Mouse (Mus musculus) cortical plate, adult 2 months (tissue): ENCODE measurements around the gene Smc3.

Source experiments
- CTCF ChIP-seq: fragments of 200-500 bp; IDR thresholded peaks from 2 replicates; pipeline ENCODE4 v1.5.1; 2011; ENCODE audit warnings: mild to moderate bottlenecking, control low read depth, low read length; ENCODE audit not compliant: insufficient read depth; ENCODE audit errors: extremely low read depth
- POLR2A ChIP-seq: fragments of 200-500 bp; IDR thresholded peaks from 2 replicates; pipeline ENCODE4 v1.6.1; 2011; ENCODE audit warnings: mild to moderate bottlenecking, low read length, control low read depth; ENCODE audit not compliant: insufficient read depth; ENCODE audit errors: extremely low read depth

GRCm38 (mm10) chr19:53556841-53557240 is 43.4 kb upstream of the Smc3 start:
- no peak for TF ChIP-seq CTCF
- TF ChIP-seq POLR2A = no peak
